Mouse (Mus musculus) gastrocnemius, postnatal 10 days (tissue): ENCODE results near the gene Slc7a15. TPM values are rescaled to one million over a fixed set of nuclear protein-coding genes. Genes with fewer than 3 reads are reported as not detected.
"Not testable (repeated sequence)": the region's sequence is repeated elsewhere in the genome, so short reads cannot be mapped to it uniquely, and the experiment has no call there.

Source experiments
- DNase-seq: peaks from one replicate; pipeline ENCODE4 v3.0.0; 2021; ENCODE audit warnings: mixed read lengths
- total RNA-seq, 2 experiments: library from RNA; stranded (reverse); gene quantifications; 2 replicates each; pipeline ENCODE4 v1.2.3; 2021

Slc7a15 gene
- total RNA-seq, 2 experiments from 2014 or later = not detected

- DNase-seq = not testable (repeated sequence)
These were observed 39.0 kb downstream of the Slc7a15 start for GRCm38 (mm10) chr12:8559876-8560275.

- no peak for DNase-seq
These were observed 42.7 kb downstream of the Slc7a15 start for GRCm38 (mm10) chr12:8556189-8556588.

GRCm38 (mm10) chr12:8555419-8555818, 43.4 kb downstream of the Slc7a15 start:
- DNase-seq = no peak

- DNase-seq = peak; percentile 57
These were observed 51.5 kb downstream of the Slc7a15 start for GRCm38 (mm10) chr12:8547357-8547756.

DNA sequence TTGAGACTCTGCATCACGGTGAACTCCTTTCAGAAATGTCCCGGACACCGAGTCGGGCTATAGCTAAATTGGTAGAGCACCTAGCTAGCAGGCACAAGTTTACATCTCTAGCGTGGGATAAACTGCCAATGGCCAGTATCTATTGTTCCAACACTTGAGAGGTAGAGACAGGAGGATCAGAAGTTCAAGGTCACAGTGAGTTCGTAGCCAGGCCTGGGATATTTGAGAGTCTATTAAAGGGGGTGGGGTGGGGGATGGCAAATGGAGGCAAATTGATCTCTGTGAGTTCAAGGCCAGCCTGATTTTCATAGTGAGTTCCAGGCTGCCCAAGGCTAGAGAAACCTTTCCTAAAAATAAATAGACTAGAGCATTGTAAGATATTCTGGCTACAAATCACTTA, 52.1 kb downstream of the Slc7a15 start:
- no peak for DNase-seq

DNA sequence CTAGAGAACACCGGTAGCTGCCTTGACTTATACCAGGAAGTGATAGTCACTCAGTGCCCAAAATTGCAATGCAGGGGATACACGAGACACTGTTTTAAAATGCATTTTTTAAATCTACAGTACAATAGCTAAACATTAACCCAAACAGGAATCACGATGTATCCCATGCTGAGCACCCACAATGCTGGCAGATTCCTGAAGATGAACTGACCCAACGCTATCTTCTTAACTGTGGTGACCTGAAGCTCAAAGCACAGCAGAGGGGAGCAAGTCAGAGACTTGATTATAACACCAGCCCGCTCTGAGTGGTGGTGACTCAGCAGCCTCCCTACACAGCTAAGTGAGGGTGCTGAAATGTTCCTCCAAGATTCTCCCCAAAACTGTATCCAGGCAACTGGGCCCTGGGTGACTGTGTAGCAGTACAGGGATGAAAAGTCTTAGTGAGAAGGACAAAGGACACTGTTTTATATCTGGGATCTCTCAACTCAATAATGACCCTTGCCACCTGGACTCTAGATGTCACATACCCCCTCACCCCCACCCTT, 53.7 kb downstream of the Slc7a15 start:
- no peak for DNase-seq

GRCm38 (mm10) chr12:8542371-8542770, 56.5 kb downstream of the Slc7a15 start:
- no peak for DNase-seq

DNA sequence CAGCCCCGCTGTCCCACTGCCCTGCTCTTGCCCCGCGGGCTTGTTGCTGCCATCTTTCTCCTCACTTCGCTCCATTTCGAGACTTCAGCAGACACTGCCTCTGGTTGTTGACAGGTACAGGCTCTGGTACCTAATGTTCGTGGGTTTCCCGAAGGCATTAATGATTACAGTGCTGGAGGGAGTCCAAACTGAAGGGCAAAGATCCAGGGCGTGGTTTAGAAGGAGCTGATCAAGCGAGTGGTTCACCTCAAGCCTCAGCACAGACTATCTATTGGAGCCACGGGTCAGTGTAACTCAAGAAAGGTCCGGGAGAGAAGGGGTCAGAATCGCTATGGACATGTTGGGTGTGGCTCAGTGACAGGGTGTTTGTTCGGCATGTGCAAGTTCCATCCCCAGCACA, 59.4 kb downstream of the Slc7a15 start:
- DNase-seq = no peak

DNA sequence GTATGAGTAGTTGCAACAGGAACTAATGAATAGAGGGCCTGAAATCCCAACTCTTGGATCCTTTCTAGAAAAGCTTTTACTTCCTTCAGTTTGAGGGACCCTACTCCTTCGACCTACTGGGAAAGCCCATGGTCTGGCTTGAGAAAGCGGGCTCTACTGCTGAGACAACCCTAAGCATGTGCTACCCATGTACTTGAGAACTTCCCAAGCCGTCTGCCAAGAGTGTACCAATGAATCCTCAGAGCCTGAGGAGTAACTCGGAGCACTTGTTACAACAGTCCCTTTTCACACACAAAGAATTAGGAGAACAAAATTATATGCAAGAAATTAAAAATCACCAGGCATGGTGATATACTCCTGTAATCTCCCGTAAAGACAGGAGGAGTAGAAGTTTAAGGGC, 61.6 kb downstream of the Slc7a15 start:
- no peak for DNase-seq

DNA sequence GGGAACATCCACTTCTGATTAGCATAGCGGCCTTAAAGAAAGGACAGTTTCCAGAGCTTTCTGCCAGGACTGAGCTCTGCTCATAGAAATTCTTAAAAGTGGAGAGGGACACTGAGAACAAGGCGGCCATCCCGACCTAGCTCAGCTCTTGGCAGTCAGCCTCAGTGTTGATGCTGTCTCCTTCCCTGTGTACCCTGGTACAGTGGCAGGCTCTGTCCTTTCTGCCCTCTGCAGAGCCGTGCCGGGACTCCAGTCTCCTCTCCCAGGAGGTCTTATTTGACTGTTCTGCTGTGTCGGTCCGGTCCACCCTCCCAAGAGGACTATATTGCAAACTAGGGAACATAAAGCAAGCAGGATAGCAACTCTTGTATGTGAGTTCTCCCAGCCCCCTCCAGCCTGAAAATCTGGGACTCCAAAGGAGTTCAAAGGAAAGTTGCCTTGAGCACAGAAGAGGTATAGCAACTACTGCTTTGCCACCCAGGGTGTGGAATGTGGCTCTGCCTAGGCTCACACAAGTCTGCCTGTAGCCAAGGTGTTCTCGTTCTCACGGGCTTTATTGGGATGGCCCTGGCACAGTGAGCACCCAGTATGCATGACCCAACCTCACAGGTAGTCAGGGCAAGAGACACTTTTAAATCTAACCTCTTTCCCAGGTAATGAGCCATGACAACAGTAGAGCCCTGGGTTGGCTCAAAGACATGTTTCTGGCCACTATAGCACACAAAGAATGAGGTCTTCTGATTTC, 62.5 kb downstream of the Slc7a15 start:
- DNase-seq = no peak

DNA sequence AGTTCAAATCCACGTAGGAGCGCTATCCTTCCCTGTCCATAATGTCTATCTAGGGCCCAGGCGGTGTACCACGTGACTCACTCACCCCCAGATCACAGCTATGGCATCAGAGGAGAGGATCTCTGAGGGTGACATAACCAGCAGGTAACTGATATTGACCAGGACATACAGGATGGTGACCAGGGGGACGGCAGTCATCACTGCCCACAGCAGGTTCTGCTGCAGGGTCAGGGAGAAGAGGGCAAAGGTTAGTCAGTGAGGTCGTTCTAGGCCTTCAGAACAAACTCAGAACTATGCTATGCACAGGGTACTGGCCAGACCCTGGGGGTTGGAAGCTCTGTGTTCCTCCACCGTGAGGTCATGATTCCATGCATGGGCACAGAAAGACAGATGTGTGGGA, 63.3 kb downstream of the Slc7a15 start:
- DNase-seq = no peak

DNA sequence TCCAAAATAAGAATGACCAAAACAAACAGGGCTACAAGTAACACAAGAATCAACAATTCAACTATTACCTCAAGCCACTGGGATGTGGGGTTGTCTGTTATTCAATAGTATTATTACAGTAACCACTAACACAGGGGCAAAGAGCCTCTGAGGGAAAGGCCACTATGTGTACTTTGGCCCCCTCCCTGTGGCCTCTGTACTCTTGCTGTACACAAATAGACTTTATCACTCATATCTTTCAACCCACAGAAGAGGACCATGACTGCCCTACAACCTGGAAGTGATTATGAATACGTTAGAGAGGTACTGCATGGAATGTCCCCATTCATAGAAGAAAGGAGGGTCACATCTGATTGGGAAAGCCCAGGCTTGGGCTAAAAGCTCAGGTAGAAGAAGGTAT, 64.0 kb downstream of the Slc7a15 start:
- DNase-seq = no peak

DNA sequence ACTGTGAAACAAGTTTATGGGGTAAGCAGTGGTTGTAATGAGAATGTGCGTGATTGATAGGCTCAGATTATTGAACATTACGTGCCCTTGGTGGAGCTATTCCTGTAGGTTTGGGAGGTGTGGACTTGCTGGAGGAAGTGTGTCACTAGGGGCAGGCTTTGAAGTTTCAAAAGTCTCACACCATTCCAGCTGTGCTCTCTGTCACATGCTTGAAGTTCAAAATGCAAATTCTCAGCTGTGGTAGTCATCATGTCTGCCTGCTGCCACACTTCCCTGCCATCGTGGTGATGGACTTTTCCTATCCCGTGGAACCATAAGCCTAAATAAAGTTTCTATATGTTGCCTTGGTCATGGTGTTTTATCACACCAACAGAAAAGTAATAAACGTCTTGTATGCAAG, 71.1 kb downstream of the Slc7a15 start:
- no peak for DNase-seq

- DNase-seq = no peak
These were observed 71.7 kb downstream of the Slc7a15 start for GRCm38 (mm10) chr12:8527175-8527574.

- DNase-seq = no peak
These were observed 74.8 kb downstream of the Slc7a15 start for GRCm38 (mm10) chr12:8524062-8524461.

DNA sequence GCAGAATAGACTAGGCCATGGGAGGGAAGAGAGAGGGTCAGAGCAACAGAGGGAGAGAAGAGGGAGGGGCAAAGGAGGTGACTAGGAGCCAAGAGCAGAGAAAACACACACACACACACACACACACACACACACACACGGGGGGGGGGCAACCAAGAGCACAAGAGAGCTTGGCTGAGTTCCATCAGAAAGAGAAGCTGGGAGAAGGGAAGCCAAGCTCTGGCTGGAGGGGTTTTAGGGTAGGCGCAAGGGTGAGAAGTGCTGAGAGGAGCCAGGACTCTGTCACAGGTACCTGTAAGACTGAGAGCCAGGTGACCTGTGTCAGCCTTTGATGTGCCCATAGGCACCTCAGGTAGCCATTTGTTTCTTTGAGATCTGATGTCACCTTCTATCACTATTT, 76.2 kb downstream of the Slc7a15 start:
- DNase-seq = no peak

GRCm38 (mm10) chr12:8521375-8522047, 77.4 kb downstream of the Slc7a15 start:
- peak; percentile 50 for DNase-seq

- DNase-seq = no peak
These were observed 79.3 kb downstream of the Slc7a15 start for GRCm38 (mm10) chr12:8519431-8520160.

GRCm38 (mm10) chr12:8511037-8511882, 87.6 kb downstream of the Slc7a15 start:
- DNase-seq = no peak

- DNase-seq = no peak
These were observed 88.4 kb downstream of the Slc7a15 start for GRCm38 (mm10) chr12:8510317-8510988.

DNA sequence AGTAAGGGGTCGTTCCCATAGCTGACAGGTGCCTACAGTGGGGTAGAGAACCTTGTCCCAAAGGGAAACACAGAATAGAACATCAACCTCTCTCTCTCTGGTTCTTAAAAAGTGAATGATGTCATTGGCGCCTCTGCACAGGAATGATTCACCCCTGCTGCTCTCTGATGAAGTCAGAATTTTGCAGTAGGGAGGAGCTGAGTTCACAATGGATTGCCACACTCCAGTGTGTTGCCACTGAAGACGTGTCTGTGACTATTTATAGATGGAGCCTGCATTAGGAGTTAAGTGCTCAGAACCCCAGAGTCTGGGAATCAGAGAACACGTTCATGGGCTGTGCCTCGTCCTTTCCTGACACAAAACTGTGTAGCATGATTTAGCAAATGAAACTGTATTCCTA, 89.2 kb downstream of the Slc7a15 start:
- DNase-seq = no peak
